Mouse (Mus musculus) inflammation-experienced regulatory T-cells, adult 6 months (primary cell): Measurements from ENCODE around the gene Ndufaf8. TPM values are rescaled to one million over a fixed set of nuclear protein-coding genes. Genes with fewer than 3 reads are reported as not detected.

Experiments used
- ATAC-seq: one replicate; pipeline ENCODE4 v1.8.0; 2017
- polyA plus RNA-seq, 3 experiments: library from polyadenylated mRNA; unstranded; fragments of 100-300 nt; shearing (Covaris generic); gene quantifications; one replicate each; pipeline ENCODE4 v1.2.1; 2017

The Ndufaf8 gene
- polyA plus RNA-seq: 10 to 100 TPM; 88.3 to 98.3 (median 92.6) TPM

DNA sequence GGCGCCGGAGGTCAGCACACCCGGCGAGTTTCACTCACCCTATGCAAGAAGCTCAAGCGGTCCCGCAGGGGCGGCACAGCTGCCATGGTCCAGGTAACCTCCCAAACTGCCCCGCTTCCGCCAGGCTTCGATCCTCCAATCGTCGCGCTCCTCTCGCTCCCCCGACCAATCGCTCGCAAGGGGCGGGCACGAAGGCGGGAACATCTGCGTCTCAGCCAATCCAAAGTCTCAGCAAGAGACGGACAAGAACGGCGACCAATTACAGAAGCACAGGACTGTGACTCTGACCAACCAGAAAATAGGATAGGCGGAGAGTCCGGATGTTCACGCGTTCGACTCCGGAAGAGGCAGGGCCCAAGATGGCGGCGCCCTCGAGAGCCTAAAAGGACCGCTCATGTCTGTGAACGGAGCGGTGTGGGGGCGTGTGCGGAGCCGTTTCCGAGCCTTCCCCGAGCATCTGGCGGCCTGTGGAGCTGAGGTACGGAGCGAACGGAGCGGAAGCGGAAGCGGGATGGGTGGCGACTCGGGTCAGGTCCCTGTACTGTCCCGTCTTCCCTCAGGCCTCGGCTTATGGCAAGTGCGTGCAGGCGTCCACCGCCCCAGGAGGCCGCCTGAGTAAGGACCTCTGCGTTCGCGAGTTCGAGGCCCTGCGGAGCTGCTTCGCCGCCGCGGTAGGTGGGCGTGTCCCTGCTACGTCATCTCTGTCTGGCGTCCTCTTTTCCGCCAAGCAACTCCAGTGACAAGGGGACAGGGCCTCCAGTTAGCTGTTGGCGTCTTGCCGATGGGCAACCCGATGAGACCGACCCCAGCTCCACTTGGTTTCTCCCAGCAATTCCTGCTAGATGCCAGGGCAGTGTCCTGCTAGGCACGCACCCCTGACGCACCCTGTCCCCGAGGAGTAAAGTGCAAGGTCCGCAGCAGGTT lies at the start of gene Ndufaf8, which contains the start of gene Tepsin:
TSS of gene Ndufaf8 (plus strand) at position 341 of the 924 bp plus-strand sequence.
TSS of gene Tepsin (minus strand) at position 144 of the 924 bp plus-strand sequence.
- peak; percentile 99 for ATAC-seq

DNA sequence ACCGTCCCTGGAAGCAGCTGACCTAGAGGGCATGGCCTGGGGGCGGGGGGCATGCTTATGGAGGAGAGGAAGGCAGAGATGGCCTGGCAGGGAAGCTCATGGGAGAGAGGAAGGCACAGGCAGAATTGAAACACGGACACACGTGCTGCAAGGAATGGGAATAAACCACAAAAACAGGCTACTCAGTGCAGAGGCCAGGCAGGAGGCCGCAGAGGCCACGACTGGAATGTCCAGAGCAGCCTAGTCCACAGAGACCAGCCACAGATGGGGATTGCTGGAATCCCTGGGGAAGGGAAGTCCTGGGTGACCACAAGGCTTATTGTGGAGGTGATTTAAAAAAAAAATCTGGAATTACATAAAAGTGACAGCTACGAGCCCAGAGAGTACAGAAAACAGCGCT lies 49.7 kb upstream of the Ndufaf8 start:
- ATAC-seq: no peak

DNA sequence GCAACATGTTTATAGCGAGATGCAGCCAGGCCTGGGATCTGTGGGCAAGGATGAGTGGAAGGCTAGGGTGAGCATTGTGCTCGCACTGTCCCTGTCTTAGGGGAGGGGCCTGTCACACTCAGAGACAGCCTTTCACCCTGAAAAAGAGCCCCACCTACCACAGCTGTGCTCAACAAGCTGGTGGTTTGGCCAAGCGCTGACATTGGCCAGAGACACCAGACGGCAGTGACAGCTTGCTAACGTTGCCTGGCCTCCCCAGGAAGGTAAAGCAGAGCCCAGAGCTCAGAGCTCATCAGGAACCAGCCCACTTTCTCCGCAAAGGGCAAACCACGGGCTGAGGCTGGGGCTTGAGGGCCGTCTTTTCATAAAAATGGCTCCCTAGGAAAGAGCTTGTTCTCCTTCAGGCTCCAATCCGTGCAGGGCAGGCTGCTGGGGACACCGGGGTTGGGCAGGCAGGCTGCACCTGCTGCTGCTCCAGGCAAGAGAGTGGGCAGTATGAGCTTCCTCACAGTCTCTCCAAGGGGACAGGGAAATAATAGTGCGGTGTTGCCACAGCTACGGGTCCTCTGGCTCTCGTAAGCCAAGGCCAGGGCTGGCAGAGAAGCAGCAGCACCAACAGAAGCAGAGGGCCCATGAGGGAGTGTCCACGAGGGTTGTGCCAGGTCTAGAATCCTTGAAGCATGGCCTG lies 47.5 kb upstream of the Ndufaf8 start:
- no peak for ATAC-seq

DNA sequence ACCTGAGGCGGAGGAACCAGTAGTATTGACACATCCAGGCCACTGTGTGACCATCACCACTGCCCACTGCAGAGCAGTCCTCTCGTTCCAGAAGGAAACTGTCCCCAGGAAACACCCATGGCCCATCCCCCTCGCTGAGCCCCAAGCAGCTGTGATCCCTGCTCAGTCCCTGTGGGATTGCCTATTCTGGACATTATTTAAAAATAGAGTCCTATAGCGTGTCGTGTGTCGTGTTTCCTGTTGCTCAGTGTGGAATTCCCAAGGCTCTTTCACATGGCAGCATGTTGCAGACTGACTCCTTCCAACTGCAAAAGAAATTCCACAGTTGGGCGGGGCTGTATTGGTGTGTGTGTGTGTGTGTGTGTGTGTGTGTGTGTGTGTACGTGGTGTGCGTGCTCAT lies 46.5 kb upstream of the Ndufaf8 start:
- no peak for ATAC-seq

DNA sequence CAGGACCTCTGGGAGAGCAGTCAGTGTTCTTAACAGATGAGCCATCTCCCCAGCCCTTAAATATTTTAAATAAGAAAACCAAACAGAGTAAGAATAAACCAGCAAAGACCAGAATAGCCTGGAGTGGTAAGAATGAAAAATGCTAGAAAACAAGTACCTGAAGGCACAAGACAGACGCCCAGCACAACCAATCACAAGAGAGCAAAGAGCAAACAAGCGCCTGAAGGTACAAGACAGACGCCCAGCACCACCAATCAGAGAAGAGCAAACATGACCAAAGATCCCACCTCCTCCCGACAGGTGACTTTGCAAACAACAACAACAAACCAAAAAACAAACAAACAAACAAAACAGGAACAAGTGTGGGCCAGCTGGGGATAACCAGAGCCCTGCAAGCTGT lies 44.9 kb upstream of the Ndufaf8 start:
- ATAC-seq: no peak

DNA sequence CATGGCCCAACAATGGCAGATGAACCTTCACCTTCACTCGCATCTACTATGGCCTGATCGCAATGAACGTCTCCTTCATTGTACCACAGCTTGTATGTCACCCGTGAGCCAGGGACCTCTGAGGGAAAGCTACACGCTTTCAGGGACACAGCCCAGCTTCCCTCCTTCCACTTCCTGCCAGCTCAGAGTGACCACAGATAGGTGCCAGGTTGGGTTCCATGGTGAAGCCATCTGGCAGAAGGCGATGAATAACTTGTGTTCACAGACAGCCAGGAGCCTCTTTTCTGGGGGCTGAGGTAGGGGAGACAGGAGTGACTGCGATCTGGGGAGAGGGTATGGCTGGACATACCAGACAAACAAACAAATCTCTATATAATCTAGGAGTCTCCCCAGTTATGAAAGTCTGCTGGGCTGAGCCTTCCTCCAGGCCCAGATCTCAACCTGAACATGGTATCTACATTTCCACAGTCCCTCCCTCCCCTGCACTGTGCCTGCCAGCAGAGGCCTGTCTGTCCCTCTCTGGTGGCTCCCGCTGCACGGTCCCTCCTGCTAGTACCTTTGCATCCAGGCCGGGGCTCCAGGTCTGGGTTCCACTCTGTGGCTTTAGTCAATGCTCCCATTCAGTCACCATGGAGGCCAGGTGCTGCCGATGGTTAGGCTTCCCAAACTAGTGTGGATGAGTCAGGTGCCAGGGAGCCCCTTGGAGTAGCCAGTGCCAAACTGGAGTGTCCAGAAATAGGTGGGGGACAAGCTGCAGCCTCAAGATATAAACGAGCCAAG lies 42.6 kb upstream of the Ndufaf8 start:
- ATAC-seq: no peak

DNA sequence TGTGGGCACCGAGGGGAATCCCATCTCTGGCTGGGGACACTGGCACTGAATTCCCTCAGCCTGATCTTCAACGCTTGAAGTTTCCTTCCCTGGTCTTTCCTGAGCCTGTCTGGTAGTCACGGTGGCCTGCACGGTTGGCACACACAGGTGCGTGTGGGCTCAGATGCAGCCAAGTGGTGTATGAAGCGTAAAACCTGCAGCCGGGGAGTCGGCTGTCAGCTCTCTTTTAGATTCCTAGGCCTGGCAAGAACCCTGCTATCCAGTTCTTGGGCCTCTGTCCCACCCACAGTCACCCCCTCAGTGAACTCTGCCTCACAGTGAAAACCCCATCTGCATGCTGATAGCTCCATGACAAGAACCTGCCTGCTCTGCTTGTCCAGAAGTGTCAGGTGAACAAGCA lies 38.1 kb upstream of the Ndufaf8 start:
- no peak for ATAC-seq

DNA sequence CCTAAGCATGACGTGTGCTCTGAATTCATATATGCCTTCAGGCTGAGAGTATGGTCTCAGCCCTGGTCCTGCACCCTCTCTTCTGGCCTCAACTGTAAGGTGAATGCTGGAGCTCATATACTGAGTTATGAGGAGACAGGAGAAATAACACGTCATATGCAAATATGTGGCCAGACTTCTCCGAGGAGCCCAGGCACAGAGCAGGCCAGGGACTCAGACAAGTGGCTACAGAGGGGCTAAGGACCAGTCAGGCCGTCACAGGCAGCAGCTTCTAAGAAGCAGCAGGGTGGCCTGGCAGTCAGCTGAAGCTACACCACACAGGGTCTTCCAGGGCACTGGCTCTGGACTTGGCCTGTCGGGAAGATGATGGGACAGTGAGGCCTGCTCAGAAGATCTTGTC lies 35.4 kb upstream of the Ndufaf8 start:
- ATAC-seq: no peak

DNA sequence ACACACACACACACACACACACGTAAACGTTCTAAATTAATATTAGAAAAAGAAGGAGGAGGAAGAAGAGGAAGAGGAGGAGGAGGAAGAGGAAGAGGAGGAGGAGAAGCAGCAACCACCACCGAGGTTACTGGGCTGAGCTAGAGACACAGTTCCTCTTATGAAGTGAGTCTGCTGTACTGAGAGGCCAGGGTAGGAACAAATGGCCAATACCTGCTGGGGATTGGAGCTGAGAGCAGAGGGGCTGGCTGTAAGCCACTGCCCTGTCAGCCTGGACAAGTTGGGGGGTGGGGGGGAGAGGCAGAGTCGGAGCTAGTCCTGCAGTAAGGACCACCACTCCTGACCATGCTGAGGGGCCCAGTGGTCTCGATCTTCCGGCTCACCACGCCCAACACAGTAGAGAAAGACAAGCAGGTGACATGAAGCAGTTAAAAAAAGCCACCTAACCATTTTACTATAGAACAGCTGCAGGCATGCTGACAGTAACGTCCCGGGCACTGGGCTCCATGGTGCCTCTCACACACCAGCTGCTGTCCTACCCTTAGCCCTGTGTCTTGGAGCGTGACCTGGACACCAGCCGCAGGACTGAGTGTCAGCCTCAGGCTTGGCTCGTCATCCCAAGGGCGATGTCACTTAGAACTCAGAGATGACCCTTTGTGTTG lies 34.6 kb upstream of the Ndufaf8 start:
- ATAC-seq: no peak

DNA sequence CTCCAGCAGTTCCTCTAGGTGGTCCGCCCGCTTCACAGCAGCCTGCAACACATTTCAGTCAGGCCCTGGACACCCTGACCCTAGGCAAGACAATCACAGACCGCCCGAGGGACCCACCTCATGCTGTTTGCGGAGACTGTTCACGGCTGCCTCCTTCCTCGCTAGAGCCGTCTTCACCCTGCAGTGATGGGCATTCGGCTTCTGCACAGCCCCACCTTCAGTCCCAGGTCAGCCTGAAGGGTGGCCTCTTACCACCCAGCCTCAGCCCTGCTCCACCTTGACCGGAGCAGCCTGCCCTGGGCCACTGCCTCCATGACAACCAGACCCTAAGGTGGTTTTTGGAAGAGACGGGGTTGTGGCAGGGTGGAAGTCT lies 34.1 kb upstream of the Ndufaf8 start:
- ATAC-seq: no peak

DNA sequence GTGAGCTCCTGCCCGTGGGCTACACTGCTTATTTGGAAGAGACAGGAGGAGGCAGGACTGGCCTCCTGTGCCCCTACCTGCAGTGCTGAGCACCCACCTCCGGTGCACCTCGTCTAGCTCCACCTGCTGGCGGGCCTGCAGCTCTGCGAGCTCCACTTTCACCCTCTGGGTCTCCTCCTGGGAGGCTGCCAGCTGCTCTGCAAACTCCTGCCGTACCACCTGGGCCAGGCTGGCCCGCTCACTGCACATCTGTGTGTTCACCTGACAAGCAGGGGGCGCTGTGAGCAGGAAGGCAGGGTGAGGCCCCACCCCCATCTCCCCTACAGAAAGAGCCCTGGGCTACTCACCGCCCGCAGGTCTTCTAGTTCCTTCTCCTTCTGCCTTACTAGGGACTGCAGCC lies 33.4 kb upstream of the Ndufaf8 start:
- no peak for ATAC-seq

DNA sequence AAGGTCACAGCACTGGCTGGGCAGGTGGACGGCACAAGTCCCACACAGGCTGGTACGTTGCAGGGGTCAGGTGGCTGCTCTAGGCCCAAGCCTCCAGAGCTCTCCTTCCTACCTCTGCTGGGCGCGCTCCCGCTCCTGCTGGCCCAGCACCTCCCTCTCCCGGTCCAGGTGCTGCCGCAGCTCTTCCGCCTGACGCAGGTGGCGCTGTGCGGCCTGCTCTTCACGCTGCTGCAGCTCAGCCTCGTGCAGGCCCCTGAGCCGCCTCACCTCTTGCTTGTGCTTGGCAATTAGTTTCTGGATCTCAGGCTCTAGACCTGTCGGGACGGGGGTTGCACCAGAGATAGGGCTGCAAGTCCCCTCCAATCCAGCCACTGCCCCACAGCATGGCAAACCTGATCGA lies 30.9 kb upstream of the Ndufaf8 start:
- no peak for ATAC-seq

DNA sequence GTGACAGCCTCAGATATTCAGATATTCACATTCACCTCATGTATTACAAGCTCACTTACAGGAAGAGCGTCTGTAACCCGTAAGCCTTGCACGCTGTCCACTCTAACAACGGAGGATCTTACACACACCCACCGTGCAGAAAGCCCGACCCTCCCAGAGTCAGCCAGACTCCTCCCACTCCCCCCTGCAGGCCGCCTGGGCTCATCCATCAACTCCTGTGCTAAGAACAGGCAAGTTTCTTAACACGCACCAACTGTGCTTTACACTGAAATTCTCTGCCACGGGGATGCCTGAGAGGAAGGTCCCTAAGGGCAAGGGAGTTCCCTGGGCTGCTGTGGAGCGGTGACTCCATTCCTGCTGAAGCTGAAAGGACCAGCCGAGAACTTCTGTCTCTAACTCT lies 29.5 kb upstream of the Ndufaf8 start:
- no peak for ATAC-seq

DNA sequence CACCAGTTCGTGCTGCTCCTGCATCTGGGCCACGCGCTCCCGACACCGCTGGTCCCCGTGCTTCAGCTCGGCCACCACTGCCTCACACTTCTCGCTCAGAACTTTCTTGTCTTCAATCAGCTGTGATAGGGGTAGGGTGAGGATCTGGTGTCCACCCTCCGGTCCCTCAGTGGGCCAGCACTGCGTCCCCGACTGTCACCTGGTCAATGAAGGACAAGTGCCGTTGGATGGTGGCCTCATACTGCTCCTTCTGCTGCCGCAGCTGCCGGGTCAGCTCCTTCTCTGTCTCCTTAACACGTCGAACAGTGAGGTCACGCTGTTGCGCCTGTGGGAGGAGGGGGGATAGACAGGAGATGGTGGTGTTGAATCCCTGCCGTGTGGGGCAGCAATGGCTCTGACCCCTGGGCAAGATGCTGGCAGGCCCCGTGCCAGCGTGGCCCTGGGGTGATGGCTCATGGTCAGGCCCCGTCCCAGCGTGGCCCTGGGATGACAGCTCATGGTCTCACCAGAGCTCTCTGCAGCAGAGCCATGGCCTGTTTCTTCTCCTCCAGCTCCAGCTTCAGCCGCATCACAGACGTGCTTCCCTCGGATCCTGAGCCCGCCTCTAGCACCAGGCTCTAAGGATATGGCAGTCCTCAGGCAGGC lies 28.3 kb upstream of the Ndufaf8 start:
- ATAC-seq: no peak

DNA sequence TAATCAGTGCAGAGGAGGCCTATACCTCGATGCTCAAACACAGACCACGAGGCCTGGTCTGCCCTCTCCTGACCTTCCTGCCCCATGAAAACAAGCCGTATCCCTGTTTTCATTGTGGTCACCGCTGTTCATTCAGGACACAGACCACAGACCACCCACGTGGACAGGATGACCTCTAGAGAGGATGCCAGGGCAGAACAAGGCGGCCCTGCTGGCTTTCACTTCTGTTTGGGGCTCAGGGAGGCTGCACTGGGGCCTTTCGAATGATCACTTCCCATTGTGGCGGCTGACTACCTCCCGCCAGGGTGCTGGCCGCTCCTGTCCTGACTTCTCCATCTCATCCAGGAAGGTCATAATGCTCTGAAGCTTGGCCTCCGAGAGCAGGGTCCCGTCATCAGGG lies 27.7 kb upstream of the Ndufaf8 start:
- ATAC-seq: no peak

DNA sequence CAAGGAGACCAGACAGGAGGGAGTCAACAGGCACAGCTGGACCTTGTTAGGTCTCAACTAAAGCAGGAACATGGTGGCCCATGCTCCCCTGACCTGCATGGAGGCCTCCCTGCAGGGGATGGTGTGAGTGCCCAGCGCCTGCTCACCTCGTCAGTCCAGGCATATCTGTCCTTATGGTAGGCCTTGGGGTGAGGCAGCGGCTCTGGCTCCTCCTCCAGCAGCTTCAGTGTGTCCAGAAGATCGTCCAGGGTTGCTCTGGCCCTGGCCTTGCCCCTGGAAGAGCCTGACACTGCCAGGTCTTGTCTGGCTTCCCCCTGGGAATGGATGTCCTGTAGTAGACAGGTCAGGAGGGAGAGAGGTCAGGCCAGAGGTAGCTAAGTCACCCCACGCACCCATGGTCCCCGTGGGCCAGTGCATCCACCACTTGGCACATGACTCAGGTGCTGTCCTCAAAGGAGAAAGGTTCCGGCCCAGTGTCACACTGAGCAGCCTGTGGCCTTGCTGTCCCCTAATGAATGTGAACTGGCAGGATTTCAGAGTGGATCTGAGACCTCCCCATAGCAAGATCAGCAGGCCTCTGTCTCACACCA lies 26.9 kb upstream of the Ndufaf8 start:
- no peak for ATAC-seq

DNA sequence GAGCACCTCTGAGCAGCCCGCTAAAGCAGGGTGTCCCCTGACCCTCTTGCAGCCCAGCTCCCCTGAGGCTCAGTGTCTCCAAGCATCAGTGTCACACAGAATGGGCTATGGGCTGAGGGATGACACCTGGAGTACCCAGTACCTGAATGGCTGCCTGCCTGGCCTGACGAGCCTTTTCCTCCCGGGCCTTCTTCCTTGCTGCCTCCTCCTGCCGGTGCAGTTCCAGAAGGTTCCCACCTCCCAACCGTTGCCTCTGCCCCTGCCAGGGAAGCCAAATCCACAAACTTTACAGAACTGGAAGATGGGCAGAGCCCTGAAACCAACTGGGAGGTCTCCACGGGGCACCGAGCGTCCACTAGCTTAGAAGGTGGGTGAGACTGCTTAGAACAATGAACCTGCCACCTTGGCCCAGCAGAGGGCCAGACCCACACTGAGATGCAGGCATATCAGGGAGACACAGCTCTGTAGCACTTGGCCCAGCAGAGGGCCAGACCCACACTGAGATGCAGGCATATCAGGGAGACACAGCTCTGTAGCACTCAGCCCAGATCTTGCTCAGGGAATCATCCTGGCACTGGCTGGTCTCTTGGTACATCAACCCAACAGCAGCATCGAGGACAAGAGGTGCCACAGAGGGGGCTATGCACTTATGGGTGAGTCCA lies 25.6 kb upstream of the Ndufaf8 start:
- ATAC-seq: no peak

DNA sequence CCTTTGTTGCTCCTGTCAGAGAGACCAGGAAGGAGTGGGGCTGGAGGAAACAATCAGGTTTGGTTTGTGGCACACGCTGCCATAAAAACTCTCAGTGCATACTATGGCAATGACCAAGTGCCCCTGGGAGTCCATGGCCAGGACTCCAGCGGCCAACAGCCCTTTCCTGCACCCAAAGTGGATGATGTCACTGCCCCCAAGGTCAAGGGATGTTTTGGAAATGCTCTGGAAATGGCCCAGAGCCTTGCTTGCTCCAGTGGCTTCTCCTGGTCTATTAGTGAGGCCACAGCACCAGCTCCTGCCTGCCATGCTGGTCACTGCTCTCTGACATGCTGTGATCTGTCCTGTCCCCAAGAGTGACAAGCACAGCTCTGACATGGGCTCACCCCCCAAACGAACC lies 22.5 kb upstream of the Ndufaf8 start:
- no peak for ATAC-seq

DNA sequence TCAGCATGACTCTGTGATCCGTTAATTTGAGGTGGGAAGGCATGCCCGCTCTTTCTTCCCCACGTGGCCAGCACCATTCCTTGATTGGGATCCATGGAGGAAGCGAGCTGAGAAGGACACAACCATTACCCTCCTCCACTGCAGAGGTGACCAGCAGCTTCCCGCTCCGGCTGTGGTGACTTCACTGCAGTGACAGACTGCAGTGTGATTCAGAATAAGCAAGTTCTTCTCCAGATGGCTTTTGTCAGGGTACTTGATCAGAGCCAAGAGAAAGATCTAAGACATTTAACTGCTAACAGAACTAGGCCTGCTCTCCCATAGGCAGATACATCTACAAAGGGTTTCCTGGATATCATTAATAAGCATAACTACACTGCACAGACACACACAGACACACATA lies 18.4 kb upstream of the Ndufaf8 start:
- ATAC-seq: no peak

DNA sequence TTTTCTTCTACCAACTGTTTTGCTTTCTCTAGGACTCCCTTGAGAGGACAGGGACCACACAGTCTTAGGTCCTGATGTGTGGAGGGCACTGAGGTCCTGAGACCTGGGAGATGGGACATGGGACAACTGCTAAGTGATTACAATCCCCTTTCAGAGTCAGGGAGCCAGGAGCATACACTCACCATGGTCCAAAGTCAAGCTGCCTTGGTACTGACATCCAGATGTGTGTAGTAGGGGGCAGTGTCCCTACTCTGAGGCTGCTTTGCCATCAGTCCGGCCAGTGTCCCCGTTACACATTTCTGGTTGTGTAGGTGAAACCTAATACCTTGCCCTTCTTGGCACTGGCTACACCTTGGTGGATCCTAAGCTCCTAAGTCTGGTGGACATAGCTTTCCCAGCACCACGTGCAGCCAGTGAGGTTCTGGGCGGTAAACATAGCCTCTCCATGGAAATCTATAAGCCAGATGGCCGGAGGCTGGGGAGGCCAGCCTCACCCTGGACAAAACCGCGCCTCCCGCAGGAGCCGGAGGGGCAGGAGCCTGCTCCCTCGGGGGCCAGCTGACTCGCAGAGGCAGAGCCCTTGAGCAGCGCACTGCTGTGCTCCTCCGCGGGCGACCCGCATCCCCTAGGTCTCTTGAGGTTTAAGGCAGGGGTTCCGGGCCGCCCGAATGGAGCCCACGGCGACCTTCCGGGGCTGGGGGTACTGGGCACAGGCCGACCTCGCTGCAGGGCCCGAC lies 12.7 kb upstream of the Ndufaf8 start:
- peak; percentile 15 for ATAC-seq
